Mouse (Mus musculus) CD4-positive helper T cell, adult 2 months (primary cell): ENCODE measurements at regions not wholly inside any gene's neighbourhood (a gene's known extent, or its start where the extent isn't known, plus 50 kb on each side); places are given as distances from the start of the nearest gene placed in this dataset.
"Not testable (repeated sequence)": the region's sequence is repeated elsewhere in the genome, so short reads cannot be mapped to it uniquely, and the experiment has no call there.

Experiments used
- DNase-seq: peaks from one replicate; pipeline ENCODE4 v3.0.0-alpha.2; 2012; ENCODE audit warnings: low read depth, missing footprints, low spot score

GRCm38 (mm10) chr3:41504867-41505266 lies 50.7 kb upstream of the Jade1 start:
- DNase-seq = no peak

GRCm38 (mm10) chr3:41502161-41502560 lies 53.4 kb upstream of the Jade1 start:
- no peak for DNase-seq

GRCm38 (mm10) chr3:41501639-41502038 lies 53.9 kb upstream of the Jade1 start:
- DNase-seq = not testable (repeated sequence)

- DNase-seq = no peak
Measured at GRCm38 (mm10) chr3:41501124-41501523, 54.4 kb upstream of the Jade1 start.

- no peak for DNase-seq
Measured at GRCm38 (mm10) chr3:41499680-41500079, 55.9 kb upstream of the Jade1 start.

- no peak for DNase-seq
Measured at GRCm38 (mm10) chr3:41498791-41499190, 56.7 kb upstream of the Jade1 start.

GRCm38 (mm10) chr3:41497771-41498170 lies 57.8 kb upstream of the Jade1 start:
- no peak for DNase-seq

- DNase-seq = no peak
Measured at GRCm38 (mm10) chr3:41496931-41497710, 58.4 kb upstream of the Jade1 start.

GRCm38 (mm10) chr3:41495893-41496292 lies 59.6 kb upstream of the Jade1 start:
- DNase-seq = no peak

- DNase-seq = no peak
Measured at GRCm38 (mm10) chr3:41495097-41495496, 60.4 kb upstream of the Jade1 start.

GRCm38 (mm10) chr3:41493472-41493871 lies 62.1 kb upstream of the Jade1 start:
- no peak for DNase-seq

- no peak for DNase-seq
Measured at GRCm38 (mm10) chr3:41492727-41493392, 62.7 kb upstream of the Jade1 start.

- no peak for DNase-seq
Measured at GRCm38 (mm10) chr3:41492031-41492726, 63.4 kb upstream of the Jade1 start.

GRCm38 (mm10) chr3:41491185-41491584 lies 64.3 kb upstream of the Jade1 start:
- DNase-seq = no peak

GRCm38 (mm10) chr3:41489998-41490397 lies 65.5 kb upstream of the Jade1 start:
- DNase-seq = no peak

- DNase-seq = no peak
Measured at GRCm38 (mm10) chr3:41489571-41489970, 66.0 kb upstream of the Jade1 start.

GRCm38 (mm10) chr3:41488229-41488774 lies 67.2 kb upstream of the Jade1 start:
- no peak for DNase-seq

- no peak for DNase-seq
Measured at GRCm38 (mm10) chr3:41484920-41485319, 70.6 kb upstream of the Jade1 start.

- DNase-seq = no peak
Measured at GRCm38 (mm10) chr3:41483582-41483981, 71.9 kb upstream of the Jade1 start.

- DNase-seq = no peak
Measured at GRCm38 (mm10) chr3:41482881-41483494, 72.5 kb upstream of the Jade1 start.

- no peak for DNase-seq
Measured at GRCm38 (mm10) chr3:41480186-41480585, 75.3 kb upstream of the Jade1 start.

GRCm38 (mm10) chr3:41478971-41479370 lies 76.6 kb upstream of the Jade1 start:
- DNase-seq = no peak
